Mouse (Mus musculus) bone marrow macrophage, adult 2 months (primary cell): ENCODE measurements around the gene Ndufs8. TPM values are rescaled to one million over a fixed set of nuclear protein-coding genes. Genes with fewer than 3 reads are reported as not detected.

Experiments
- H3K27ac ChIP-seq: 2 replicates; pipeline ENCODE4 v1.5.1; 2012; ENCODE audit warnings: low read depth, low read length; ENCODE audit not compliant: insufficient read depth
- H3K4me1 ChIP-seq: 2 replicates; pipeline ENCODE4 v1.6.1; 2012; ENCODE audit warnings: low read length; ENCODE audit not compliant: control insufficient read depth, insufficient read depth
- H3K4me3 ChIP-seq: 2 replicates; pipeline ENCODE4 v1.5.1; 2012; ENCODE audit warnings: mild to moderate bottlenecking, low read length, moderate library complexity; ENCODE audit not compliant: insufficient read depth
- CTCF ChIP-seq: IDR thresholded peaks from 2 replicates; pipeline ENCODE4 v1.5.1; 2012; ENCODE audit warnings: low read depth, mild to moderate bottlenecking, low read length, moderate library complexity
- POLR2A ChIP-seq: IDR thresholded peaks from 2 replicates; pipeline ENCODE4 v1.6.1; 2012; ENCODE audit warnings: mild to moderate bottlenecking, low read depth, low read length, borderline replicate concordance
- polyA plus RNA-seq: library from polyadenylated mRNA; stranded (reverse); fragments of >200 nt; gene quantifications from 2 replicates; pipeline ENCODE4 v1.2.4, GENCODE M21; 2012; ENCODE audit not compliant: missing spikeins, insufficient read depth, insufficient read length

Gene Ndufs8
- polyA plus RNA-seq, 1 experiment = 80.5 TPM

DNA sequence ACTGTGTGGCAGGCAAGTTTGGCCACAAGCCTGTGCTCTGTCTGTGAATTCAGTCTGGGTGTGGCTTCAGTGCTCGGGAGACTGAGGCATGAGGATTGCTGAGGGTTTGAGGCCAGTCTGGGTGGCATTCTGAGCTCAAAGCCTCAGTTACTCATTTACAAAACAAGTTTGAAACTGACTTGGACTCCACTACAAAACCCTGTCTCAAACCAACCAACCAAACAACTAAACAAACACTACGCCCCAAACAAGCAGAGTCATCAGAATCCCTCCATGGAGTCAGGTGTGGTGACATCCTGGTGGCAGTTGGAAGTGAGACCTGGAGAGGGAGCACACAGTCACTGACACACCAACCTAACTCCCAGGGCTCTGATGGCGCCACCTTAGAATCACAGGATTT, 37.8 kb upstream of the Ndufs8 start:
- TF ChIP-seq POLR2A (no peak), CTCF (no peak)
- Histone ChIP-seq H3K4me1 (peaks cover 26% of the 10 kb centered on the region), H3K4me3 (no peak overlapping the region), H3K27ac (no peak overlapping the region)

DNA sequence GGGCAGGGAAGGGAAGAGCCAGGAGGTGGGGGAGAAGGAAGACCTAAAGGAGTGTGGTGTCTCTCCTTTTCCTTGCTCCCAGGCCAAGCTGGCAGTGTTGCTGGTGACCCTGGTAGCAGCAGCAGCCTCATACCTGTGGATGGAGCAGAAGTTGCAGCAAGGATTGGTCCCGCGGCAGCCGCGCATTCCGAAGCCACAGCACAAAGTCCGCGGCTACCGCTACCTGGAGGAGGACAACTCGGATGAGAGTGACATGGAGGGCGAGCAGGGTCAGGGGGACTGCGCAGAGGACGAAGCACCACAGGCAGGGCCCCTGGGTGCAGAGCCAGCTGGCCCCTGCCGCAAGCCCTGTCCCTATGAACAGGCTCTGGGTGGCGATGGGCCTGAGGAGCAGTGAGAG, 36.0 kb upstream of the Ndufs8 start:
- TF ChIP-seq POLR2A = no peak
- Histone ChIP-seq H3K4me3 (no peak overlapping the region), H3K27ac (no peak overlapping the region), H3K4me1 (peaks cover 23% of the 10 kb centered on the region)

DNA sequence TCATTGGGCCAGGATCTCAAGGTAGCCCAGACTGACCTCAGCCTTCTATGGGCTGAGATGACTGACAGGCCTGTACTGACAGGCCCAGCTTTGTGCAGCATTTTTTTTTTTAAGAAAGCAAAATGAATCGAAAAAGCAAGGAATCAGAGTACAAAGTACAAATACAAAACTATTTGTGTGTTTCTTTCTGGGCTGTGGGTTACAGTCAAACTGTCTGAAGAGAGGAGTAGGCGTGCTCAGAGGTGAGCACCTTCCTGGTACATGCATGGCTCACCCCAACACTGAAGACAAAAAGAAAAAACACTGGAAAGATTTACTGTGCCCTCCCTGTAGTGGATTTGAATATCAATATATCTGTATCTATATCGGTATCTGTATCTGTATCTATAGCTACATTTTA, 35.2 kb upstream of the Ndufs8 start:
- Histone ChIP-seq H3K4me1 (peaks cover 23% of the 10 kb centered on the region), H3K4me3 (no peak overlapping the region), H3K27ac (no peak overlapping the region)
- TF ChIP-seq CTCF (no peak), POLR2A (no peak)

DNA sequence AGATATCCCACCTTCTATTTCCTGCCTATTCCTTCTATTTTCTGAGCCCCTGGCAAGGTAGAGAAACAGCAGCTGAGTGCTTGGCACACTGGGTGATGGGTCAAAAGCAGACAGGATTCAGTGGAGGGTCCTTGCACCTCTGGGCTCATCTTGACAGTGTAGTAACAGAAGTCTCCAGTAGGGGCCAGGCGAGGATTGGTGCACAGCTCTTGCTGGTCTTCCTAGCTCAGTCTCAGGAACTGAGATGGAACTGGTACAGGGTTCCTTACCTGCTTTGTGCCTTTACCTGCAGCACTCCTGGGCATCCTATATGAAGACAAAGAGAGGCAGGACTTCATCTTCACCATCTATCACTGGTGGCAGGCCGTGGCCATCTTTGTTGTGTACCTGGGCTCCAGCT, 34.1 kb upstream of the Ndufs8 start:
- peaks cover 24% of the 10 kb centered on the region for H3K4me1 ChIP-seq
- H3K27ac ChIP-seq = no peak overlapping the region
- no peak overlapping the region for H3K4me3 ChIP-seq
- TF ChIP-seq CTCF (peak; percentile 42; the same call in 1 of the 2 replicates), POLR2A (no peak)

DNA sequence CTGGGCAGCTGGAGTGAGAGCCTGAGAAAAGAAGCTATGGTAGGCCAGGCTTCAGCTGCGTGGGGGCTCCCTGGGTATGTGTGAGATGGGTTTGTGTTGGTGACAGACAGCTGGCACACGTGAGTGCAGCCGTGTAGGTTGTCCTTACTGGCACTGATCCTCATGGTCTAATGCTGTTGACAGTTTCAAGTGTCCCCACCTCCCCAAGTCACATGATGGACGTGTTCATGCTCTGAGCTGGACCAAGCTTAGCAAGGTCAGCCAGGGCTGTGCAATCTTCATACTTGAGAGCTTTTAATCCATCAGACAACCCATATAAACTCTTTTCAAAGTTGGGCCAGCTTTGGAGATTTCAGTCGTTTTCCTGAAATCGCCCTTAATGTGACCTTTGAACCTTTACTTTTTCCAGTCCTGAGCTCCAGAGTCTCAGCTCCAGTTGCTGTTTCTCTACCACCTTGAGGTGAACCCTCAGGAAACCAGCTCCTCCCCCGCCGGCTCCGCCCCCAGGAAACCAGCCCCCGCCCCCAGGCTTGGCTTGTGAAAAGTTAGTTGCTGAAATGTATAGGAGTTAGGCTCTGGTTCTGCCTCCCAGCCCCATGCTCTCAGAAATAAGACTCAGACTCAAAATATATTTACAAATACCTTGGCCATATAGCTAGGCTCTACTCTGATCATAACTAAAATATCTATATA, 33.4 kb upstream of the Ndufs8 start:
- H3K27ac ChIP-seq = no peak overlapping the region
- peaks cover 19% of the 10 kb centered on the region for H3K4me1 ChIP-seq
- H3K4me3 ChIP-seq = no peak overlapping the region
- TF ChIP-seq CTCF = no peak
- TF ChIP-seq POLR2A = no peak

DNA sequence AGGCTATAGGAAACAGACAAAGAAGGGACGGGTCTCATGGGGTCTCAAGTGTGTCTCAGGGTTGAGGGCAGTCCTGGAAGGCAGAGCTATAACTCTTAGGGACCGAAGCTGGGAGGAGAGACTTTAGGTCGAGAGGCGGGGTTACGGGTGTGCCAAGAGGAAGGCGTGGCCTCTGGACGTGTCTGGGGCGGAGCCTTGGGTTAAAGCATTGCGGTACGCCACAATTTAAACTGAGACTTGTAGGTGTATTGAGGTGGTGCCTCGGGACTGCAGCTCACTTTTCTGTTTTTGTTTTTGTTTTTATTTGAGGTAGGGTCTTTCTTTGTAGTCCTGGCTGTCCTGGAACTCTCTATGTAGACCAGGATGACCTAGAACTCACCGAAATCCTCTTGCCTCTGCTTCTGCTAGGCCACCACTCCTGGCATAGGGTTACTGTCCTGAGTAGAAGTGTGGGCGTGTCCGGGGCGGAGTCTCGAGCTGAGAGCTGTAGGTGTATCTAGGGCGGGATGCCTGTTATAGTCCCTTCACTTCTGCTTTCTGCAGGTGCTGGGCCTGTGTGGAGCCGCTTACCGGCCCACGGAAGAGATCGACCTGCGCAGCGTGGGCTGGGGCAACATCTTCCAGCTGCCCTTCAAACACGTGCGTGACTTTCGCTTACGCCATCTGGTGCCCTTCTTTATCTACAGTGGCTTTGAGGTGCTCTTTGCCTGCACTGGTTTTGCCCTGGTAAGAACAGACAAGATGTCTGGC, 30.6 kb upstream of the Ndufs8 start:
- no peak overlapping the region for H3K27ac ChIP-seq
- TF ChIP-seq CTCF (no peak), POLR2A (no peak)
- no peak overlapping the region for H3K4me3 ChIP-seq
- H3K4me1 ChIP-seq = peaks cover 8% of the 10 kb centered on the region; the same call in 1 of the 2 replicates

DNA sequence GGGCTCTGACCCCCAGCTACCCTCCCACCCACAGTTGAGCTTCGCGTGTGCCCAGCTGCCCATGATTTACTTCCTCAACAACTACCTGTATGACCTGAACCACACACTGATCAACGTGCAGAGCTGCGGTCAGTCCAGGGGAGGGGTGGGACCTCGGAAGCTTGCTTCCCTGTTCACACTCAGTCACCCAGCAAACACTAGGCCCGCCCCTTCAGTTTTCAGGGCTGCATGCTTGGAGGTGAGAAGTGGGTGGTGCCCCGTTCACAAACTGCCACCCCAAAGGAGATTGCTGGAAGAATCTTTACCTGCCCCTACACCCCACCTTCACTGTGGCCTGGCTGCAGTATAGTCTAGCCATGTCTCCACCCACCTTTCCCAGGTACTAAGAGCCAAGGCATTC, 29.7 kb upstream of the Ndufs8 start:
- Histone ChIP-seq H3K27ac (no peak overlapping the region), H3K4me3 (no peak overlapping the region), H3K4me1 (peaks cover 15% of the 10 kb centered on the region)
- TF ChIP-seq CTCF = no peak
- no peak for TF ChIP-seq POLR2A

DNA sequence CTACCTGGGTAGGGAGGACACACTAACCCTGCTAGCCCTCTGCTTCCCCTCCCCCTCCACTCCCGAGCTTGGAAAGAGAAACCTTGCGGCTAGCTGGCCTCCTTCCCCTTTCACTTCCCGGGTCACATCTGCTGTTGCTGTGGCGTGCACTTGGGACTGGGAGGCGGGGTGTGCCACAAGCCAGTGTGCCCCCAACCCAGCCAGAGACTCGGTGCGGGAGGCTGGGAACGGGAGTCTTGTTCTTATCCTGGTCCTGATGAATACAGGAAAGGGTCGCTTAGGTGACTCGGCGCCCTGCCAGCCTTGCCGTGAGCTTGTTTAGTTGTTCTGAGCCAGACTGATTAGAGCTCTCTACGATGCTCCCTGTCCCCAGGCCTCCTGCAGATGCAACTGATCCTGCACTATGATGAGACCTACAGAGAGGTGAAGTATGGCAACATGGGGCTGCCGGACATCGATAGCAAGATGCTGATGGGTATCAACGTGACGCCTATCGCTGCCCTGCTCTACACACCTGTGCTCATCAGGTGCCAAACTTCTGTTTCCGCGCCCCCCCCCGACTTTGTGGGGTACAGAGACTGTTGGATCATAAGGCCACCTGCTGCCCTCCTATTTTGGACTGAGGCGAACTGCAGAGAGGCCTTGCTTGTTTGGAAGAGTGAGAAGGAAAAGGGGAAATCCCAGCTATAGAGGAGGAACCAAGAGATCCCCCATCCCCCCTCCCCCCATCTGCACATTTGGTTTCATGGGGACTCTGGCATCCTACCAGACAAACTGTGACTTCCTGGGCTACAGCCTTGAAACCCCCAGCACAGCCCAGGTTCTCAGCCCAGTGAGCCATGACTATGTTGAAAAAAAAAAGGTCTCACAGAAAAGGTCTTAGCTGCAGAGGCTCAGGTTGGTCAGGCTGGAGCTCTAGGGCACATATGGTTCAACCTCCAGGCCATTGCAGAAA, 23.6 kb upstream of the Ndufs8 start:
- H3K4me1 ChIP-seq = peaks cover 44% of the 10 kb centered on the region
- TF ChIP-seq CTCF = no peak
- no peak for TF ChIP-seq POLR2A
- H3K27ac ChIP-seq = peak overlapping the region; percentile 97
- H3K4me3 ChIP-seq = peak overlapping the region; percentile 87

DNA sequence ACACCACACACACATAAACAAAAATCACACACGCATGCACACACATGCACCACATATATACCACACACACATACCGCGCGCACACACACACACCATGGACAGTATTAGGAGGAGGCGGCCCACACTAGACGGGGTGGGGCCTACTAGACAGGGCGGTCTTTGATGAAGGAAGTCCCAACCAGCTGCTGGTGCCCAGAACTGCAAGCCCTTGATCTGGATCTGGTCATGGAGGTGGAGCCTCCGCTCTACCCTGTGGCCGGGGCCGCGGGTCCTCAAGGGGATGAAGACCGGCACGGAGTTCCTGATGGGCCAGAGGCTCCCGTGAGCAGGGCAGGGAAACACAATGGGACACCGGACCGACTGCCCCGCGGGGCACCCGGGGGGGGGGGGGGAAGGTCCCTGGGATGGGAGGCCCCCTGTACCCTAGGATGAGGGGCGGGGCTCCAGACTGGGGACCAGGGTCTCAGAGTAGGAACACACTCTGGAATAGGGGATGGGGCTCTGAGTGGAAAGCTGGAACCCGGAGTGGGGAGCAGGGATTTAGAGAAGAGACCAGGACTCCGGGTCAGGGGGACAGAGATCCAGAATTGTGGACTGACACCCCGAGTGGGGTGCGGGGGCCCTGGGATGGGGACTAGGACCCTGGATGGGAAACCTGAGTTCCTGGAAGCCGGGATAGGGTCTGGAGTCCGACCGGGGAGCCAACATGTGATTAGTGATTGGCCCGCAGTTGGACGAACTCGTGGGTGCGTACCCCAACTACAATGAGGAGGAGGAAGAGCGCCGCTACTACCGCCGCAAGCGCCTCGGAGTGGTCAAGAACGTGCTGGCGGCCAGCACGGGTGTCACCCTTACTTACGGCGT, 22.7 kb upstream of the Ndufs8 start, which contains the start of gene Unc93b1:
Gene Unc93b1, plus strand, starts transcription at position 155 of the 864 bp plus-strand sequence.
- Histone ChIP-seq H3K4me1 (peaks cover 46% of the 10 kb centered on the region), H3K27ac (peak within 1 kb of the TSS; percentile 97), H3K4me3 (peak within 1 kb of the TSS; percentile 87)
- TF ChIP-seq POLR2A = no peak; the same call in 1 of the 2 replicates
